Mouse (Mus musculus) ES-E14 (cell line): ENCODE data around the gene Rps26.

ENCODE experiments used
- CHD2 ChIP-seq: IDR thresholded peaks from 2 replicates; pipeline ENCODE4 v1.6.1; 2014; ENCODE audit warnings: mild to moderate bottlenecking, low read depth, low read length, inconsistent platforms
- HCFC1 ChIP-seq: IDR thresholded peaks from 2 replicates; pipeline ENCODE4 v1.6.1; 2012; ENCODE audit warnings: low read length, inconsistent platforms, borderline replicate concordance; ENCODE audit not compliant: insufficient read depth
- MAFK ChIP-seq: IDR thresholded peaks from 2 replicates; pipeline ENCODE4 v1.6.1; 2014; ENCODE audit warnings: mild to moderate bottlenecking, low read depth, low read length, inconsistent platforms; ENCODE audit not compliant: insufficient read depth
- ZC3H11A ChIP-seq: IDR thresholded peaks from 2 replicates; pipeline ENCODE4 v1.6.1; 2012; ENCODE audit warnings: low read depth, mild to moderate bottlenecking, inconsistent platforms, low read length, borderline replicate concordance
- ZNF384 ChIP-seq: IDR thresholded peaks from 2 replicates; pipeline ENCODE4 v1.6.1; 2012; ENCODE audit warnings: low read depth, low read length, inconsistent platforms

- TF ChIP-seq MAFK: no peak
- TF ChIP-seq CHD2: no peak
- TF ChIP-seq ZC3H11A: no peak
- no peak for TF ChIP-seq HCFC1
- TF ChIP-seq ZNF384: no peak
These were observed 48.2 kb downstream of the Rps26 start for GRCm38 (mm10) chr10:128578330-128578729.
